Mouse (Mus musculus): Measurements from ENCODE around the gene Mrpl1.

Mrpl1 gene

GRCm38 (mm10) chr5:96189761-96190160 lies 19.5 kb upstream of the Mrpl1 start:
- TF ChIP-seq GATA4 (IDR thresholded peaks at IDR 0.05; ENCODE audit: insufficient replicate concordance, low read length): no peak

- TF ChIP-seq GATA4 (IDR thresholded peaks at IDR 0.05; ENCODE audit: insufficient replicate concordance, low read length): no peak
These were observed 18.0 kb upstream of the Mrpl1 start for GRCm38 (mm10) chr5:96191251-96191650.

GRCm38 (mm10) chr5:96196547-96197052 lies 12.7 kb upstream of the Mrpl1 start:
- no peak for TF ChIP-seq GATA4 (IDR thresholded peaks at IDR 0.05; ENCODE audit: insufficient replicate concordance, low read length)

- no peak for TF ChIP-seq GATA4 (IDR thresholded peaks at IDR 0.05; ENCODE audit: insufficient replicate concordance, low read length)
These were observed 11.0 kb upstream of the Mrpl1 start for GRCm38 (mm10) chr5:96198271-96198670.

DNA sequence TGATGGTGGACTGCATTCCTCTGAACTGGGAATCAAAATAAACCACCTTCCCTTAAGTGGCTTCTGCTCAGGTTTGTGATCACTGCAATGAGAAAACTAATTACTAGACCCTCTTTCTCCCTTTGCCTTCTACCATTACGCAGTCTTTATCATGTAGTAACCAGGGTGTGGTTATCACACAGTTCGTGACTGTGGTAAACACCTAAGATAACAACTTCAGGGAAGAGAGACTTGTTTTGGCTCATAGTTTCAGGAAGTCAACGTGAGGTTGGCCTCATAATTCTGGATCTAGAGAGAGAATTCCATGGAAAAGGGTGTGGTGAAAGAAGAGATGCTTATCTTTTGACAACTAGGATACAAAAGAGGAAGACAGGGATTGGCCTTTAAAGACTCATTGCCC lies 9.0 kb upstream of the Mrpl1 start:
- no peak for TF ChIP-seq GATA4 (IDR thresholded peaks at IDR 0.05; ENCODE audit: insufficient replicate concordance, low read length)

GRCm38 (mm10) chr5:96201462-96202154 lies 7.7 kb upstream of the Mrpl1 start:
- no peak for TF ChIP-seq GATA4 (IDR thresholded peaks at IDR 0.05; ENCODE audit: insufficient replicate concordance, low read length)

- no peak for TF ChIP-seq GATA4 (IDR thresholded peaks at IDR 0.05; ENCODE audit: insufficient replicate concordance, low read length)
These were observed 2.4 kb upstream of the Mrpl1 start for GRCm38 (mm10) chr5:96206897-96207296.

DNA sequence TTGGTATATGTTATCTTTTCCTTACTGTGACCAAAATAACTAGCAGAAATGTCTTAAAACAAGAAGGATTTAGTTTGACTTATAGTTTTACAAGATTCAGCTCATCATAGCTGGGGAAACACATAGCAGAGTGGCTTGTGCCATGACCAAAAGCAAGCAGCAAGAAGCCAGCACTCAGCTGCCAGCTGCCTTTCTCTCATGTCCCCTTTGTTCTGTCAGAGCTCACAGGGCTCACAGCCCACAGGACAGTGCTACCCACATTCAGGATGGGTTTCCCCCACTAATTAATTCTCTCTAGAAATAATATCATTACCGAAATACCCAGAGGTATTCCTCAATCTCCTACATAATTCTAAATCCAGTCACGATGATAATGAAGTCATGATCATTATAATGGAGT lies 1.8 kb upstream of the Mrpl1 start:
- TF ChIP-seq GATA4 (IDR thresholded peaks at IDR 0.05; ENCODE audit: insufficient replicate concordance, low read length): no peak

DNA sequence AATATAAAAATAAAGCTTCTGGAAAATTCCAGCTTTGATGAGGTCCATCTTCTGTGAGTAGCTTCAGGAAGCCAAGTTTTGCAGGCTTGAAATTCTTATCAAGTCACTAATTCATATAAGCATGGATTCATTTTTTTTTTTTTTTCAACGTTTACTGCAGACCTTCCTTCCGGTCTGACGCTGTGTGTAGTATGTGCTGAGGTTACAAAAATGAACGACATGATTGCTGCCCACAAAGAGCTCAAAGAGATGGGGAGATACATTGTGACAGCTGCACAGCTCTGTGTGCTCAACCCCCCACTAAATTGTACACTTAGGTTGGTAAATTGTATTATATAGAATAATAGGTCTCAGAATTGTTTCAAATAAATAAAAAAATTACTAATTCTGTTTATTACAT lies 750 bp upstream of the Mrpl1 start:
- no peak for TF ChIP-seq GATA4 (IDR thresholded peaks at IDR 0.05; ENCODE audit: insufficient replicate concordance, low read length)

DNA sequence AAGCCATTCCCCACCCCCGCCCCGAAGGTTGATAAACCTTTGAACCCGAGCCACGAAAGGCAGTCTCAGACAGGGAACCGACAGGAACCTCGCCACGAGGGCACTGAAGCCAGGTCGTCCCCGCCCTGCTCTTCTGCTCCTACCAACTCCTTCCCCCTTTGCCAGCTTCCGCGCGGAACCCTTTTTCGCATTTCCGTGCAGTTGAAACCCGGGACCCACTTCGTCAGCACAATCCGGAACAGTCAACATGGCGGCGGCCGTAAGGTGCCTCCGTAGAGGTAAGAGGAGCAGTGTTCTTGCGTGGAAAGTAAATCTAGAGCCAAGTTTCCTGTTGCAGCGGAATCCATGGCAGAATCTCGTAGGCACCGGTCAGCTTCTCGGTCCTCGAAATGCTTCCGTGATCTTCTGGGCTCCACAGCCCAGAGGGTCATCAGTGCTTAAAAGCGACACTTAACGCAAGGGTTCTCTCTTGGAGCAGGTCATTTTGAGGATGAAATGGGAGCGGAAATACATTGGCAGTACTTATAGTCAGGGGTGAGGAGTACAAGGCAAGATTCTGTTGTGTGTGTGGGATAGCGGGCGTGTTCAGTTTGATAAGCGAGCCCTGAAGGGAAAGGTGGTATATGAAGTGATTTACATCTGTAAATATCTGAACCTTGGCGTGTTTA lies 757 bp downstream of the Mrpl1 start:
- TF ChIP-seq GATA4 (IDR thresholded peaks at IDR 0.05; ENCODE audit: insufficient replicate concordance, low read length): peak; percentile 60; the same call in 1 of the 2 replicates

DNA sequence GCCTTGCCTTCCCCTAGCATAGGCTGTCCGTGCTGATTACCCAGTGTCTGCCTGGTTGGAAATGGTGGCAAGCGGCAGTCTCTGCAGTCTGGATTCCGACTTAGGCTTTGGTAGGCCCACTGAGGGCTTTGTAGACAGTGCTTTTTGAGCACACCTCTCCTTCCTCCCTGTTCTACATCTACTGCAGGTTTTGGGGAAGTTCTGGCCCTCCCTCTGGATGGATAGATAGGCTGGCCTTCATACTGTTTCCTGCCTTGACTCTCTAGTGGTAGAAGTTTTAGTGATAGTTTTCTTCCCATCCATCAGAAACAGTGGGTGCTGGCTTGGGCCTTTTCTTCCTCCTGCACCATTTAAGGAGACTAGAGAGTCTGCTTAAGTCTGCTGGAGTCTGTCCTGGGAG lies 9.4 kb downstream of the Mrpl1 start:
- TF ChIP-seq GATA4 (IDR thresholded peaks at IDR 0.05; ENCODE audit: insufficient replicate concordance, low read length): no peak

GRCm38 (mm10) chr5:96219512-96219911 lies 10.2 kb downstream of the Mrpl1 start:
- no peak for TF ChIP-seq GATA4 (IDR thresholded peaks at IDR 0.05; ENCODE audit: insufficient replicate concordance, low read length)

DNA sequence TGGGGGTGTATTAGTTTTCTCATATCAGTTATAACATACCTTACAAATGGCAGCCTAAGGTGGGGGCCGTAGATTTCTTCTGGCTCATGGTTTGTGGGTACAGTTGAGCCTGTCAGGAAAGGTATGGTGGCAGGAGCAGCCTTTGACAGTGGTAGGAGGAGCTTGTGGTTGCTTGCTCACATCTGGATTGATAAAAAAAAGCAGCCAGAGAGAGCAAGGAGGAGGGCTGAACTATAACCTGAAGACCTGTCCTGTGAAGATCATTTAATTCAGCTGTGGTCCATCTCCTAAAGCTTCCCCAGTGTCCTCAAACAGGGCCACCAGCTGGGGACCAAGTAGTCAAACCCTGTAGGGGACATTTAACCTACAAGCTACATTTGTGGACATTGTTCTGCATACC lies 12.0 kb downstream of the Mrpl1 start:
- no peak for TF ChIP-seq GATA4 (IDR thresholded peaks at IDR 0.05; ENCODE audit: insufficient replicate concordance, low read length)

DNA sequence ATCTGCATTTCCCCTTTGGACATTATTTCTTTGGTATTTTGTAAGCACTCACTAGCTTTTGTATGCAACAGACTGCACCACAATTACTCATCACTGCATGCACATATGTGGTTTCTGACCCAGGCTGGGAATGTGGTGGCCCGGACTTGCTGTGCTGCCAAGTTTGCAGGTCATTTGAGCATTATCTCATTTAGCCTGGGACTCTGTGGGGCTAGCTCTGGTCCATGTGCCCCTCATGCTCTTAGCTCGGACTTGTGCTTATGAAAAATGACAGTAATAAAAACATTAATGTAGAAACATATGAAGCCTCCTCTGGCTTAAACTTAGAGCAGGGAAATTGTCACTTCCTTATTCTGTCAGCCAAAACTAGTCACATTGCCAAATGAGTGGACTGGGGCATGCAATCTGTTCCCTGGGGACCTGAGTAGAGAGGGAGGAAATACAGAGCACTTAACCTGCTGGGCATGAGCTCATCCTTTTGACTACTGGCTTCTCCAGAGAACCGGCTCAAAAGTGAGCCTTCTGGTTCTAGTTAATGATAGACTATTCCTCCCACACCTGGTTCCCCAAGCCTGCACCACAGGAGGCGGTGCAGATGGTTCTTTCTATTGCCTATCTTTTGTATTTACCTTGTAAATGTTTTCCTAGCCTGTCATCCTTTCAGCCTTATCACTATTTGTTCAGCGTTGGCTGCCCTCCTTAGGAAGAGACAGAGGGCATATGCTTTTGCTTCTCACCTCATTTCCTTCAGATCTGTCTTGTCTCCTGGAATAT lies 12.7 kb downstream of the Mrpl1 start:
- 0 out of 2 replicates have a peak, but pooled peaks have one; percentile 18 for TF ChIP-seq GATA4 (IDR thresholded peaks at IDR 0.05; ENCODE audit: insufficient replicate concordance, low read length)

GRCm38 (mm10) chr5:96222964-96223363 lies 13.7 kb downstream of the Mrpl1 start:
- TF ChIP-seq GATA4 (IDR thresholded peaks at IDR 0.05; ENCODE audit: insufficient replicate concordance, low read length): no peak

GRCm38 (mm10) chr5:96226490-96226889 lies 17.2 kb downstream of the Mrpl1 start:
- no peak for TF ChIP-seq GATA4 (IDR thresholded peaks at IDR 0.05; ENCODE audit: insufficient replicate concordance, low read length)

Data from liver, adult (tissue).